Mouse (Mus musculus) G1E (cell line): ENCODE measurements around the gene Fbxo11. TPM values are rescaled to one million over a fixed set of nuclear protein-coding genes. Genes with fewer than 3 reads are reported as not detected.

ENCODE experiments used
- ATAC-seq: 2 replicates; pipeline ENCODE4 v1.8.0; 2016; ENCODE audit warnings: mild to moderate bottlenecking; ENCODE audit not compliant: insufficient number of reproducible peaks, poor library complexity, low FRiP score, severe bottlenecking; ENCODE audit errors: extremely low read depth
- DNase-seq: peaks from one replicate; pipeline ENCODE4 v3.0.0; 2012; ENCODE audit warnings: low spot score
- H3K27me3 ChIP-seq: 2 replicates; pipeline ENCODE4 v1.6.1; 2012; ENCODE audit warnings: mild to moderate bottlenecking, low read length, inconsistent platforms; ENCODE audit not compliant: insufficient read depth
- H3K36me3 ChIP-seq: replicated peaks from 2 replicates; pipeline ENCODE3; 2012; ENCODE audit warnings: mild to moderate bottlenecking, inconsistent platforms
- H3K4me1 ChIP-seq: 2 replicates; pipeline ENCODE4 v1.6.1; 2012; ENCODE audit warnings: low read depth, low read length, inconsistent platforms, mixed read lengths; ENCODE audit not compliant: insufficient read depth
- H3K4me3 ChIP-seq: 2 replicates; pipeline ENCODE4 v1.5.1; 2012; ENCODE audit warnings: low read depth, mild to moderate bottlenecking, inconsistent platforms, low read length, moderate library complexity, mixed read lengths
- H3K9me3 ChIP-seq: replicated peaks from 2 replicates; pipeline ENCODE4 v1.6.1; 2012; ENCODE audit warnings: inconsistent platforms
- CTCF ChIP-seq: IDR thresholded peaks from 2 replicates; pipeline ENCODE4 v1.5.1; 2012; ENCODE audit warnings: low read depth, low read length, inconsistent platforms, mixed read lengths
- GATA1 ChIP-seq: IDR thresholded peaks from 2 replicates; pipeline ENCODE4 v1.6.1; 2012; ENCODE audit warnings: borderline replicate concordance, low read length, inconsistent platforms, mixed read lengths
- GATA2 ChIP-seq: IDR thresholded peaks from 2 replicates; pipeline ENCODE4 v1.6.1; 2012; ENCODE audit warnings: low read depth, low read length, inconsistent platforms, borderline replicate concordance
- POLR2AphosphoS5 ChIP-seq: IDR thresholded peaks from 2 replicates; pipeline ENCODE4 v1.6.1; 2012; ENCODE audit warnings: low read depth, low read length, inconsistent platforms; ENCODE audit not compliant: insufficient replicate concordance
- TAL1 ChIP-seq: conservative IDR thresholded peaks from 2 replicates; pipeline ENCODE4 v1.6.1; 2012; ENCODE audit warnings: low read depth, low read length, inconsistent platforms, mixed read lengths
- polyA plus RNA-seq: library from polyadenylated mRNA; stranded (reverse); fragments of >175 nt; gene quantifications from 2 replicates; pipeline ENCODE4 v1.2.3, GENCODE M21; 2012
- total RNA-seq, 2 experiments: library from RNA; stranded (forward) in 1 of 2; stranded (reverse) in 1 of 2; fragments of 200-1000 nt in 1 of 2; fragments of >200 nt in 1 of 2; fragmentation: Nextera tagmentation in 1 of 2; gene quantifications; 2 replicates each; pipeline ENCODE4 v1.2.3; 2014 to 2017

Fbxo11 gene
- total RNA-seq (2014; fragmentation: Nextera tagmentation) (78.7 and 90.6 TPM in 2 replicates), total RNA-seq (2017) (25.8 and 26.6 TPM in 2 replicates), polyA plus RNA-seq (2.9 and 3.3 TPM in 2 replicates)

DNA sequence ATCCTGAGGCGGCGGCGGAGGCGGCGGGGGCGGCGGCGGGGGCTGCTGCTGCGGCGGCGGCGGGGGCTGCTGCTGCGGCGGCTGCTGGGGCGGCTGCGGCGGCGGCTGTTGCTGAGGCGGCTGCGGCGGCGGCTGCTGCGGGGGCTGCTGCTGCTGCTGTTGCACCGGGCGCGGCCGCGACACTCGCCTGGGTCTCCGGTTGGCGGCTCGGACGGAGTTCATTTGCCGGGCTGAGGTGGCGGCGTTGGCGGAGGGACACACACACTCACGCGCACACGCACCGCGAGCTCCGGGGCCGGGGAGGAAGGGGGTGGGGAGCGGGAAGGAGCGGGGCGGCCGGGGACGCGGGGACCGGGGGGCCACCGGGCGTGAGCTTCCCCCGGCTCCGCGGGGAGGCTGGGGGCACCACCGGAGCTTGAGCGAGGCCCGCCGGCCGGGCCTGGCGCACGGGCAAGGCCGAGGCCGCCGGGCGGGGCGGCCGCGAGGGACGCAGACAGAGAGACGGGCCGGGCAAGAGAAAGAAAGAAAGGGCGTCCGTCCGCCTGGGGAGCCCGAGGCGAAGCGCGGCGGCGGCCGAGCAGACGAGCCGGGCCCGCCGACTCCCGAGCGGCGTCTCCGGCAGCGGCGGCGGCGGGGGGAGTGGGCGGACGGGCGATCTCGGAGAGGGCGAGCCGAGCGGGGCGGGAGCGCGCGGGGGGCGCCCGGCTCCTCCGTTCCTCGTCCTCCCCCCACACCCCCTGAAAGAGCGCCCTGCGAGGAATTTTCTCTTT lies at the start of gene Fbxo11:
Gene Fbxo11, minus strand, starts transcription at position 261 of the 770 bp plus-strand sequence.
- H3K4me3 ChIP-seq = peak within 1 kb of the TSS; percentile 86
- H3K27me3 ChIP-seq = no peaks in the 10 kb centered on the region

GRCm38 (mm10) chr17:88113883-88114229 lies 48.8 kb upstream of the Fbxo11 start:
- DNase-seq (no peak), ATAC-seq (no peak)
- H3K9me3 ChIP-seq = no peaks in the 10 kb centered on the region
- H3K4me1 ChIP-seq = peaks cover 56% of the 10 kb centered on the region
- H3K4me3 ChIP-seq = no peak overlapping the region
- H3K27me3 ChIP-seq = 0 out of 2 replicates have a peak, but pooled peaks cover 2% of the 10 kb centered on the region
- H3K36me3 ChIP-seq = no peaks in the 10 kb centered on the region
- TF ChIP-seq GATA2 = no peak
- TF ChIP-seq POLR2AphosphoS5 = no peak
- TF ChIP-seq CTCF = no peak
- TF ChIP-seq GATA1 = no peak
- TF ChIP-seq TAL1 = no peak

More for the DNA sequence above, at the start of gene Fbxo11:
- ATAC-seq (no peak), DNase-seq (peak; percentile 45)
- Histone ChIP-seq H3K9me3 (no peaks in the 10 kb centered on the region; the same call in 1 of the 2 replicates), H3K36me3 (peaks cover 5% of the 10 kb centered on the region), H3K4me1 (peaks cover 21% of the 10 kb centered on the region)
- TF ChIP-seq CTCF = no peak
- TF ChIP-seq GATA1 = no peak
- TF ChIP-seq POLR2AphosphoS5 = no peak
- no peak for TF ChIP-seq TAL1
- no peak for TF ChIP-seq GATA2

DNA sequence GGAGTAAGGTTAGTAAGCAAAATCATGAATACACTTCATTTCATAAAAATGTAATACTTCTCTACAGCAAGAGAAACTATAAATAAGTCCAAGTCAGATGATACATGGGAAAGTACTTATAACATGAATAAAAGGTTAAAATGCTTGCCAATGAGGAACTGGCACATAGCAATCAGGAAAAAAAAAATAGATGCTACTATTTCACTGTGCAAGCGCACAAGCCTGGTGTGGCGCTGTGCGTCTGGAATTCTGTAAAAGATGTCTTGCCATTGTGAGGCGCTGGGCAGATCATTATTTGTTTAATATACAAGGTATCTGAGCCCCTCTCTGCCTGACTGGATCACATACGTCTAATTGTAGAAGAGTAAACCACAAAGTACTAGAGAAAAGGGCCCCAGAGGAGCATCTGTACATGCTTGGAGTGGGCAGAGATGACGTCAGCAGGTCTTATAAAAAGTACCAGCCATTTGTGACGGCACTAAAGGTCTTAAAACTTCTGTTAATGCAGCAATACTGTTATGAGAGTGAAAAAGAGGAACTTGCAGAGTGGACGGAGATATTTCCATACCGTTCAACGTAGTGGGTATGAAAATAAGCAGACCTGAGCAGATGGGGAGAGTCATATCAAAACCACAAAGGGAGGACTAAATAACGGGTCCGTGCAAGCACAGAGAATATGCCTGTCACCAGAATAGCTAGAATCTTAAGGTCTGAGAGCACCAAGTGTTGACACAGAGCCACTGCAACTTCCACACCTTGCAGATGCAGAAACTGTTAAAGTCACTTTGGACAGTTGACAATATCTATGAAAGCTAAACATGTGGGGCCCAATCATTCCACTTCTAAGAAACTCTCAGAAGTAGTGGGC lies 48.2 kb upstream of the Fbxo11 start:
- no peaks in the 10 kb centered on the region for H3K9me3 ChIP-seq
- no peak overlapping the region for H3K4me3 ChIP-seq
- H3K36me3 ChIP-seq = no peaks in the 10 kb centered on the region
- TF ChIP-seq POLR2AphosphoS5 = no peak
- TF ChIP-seq GATA1 = no peak
- TF ChIP-seq GATA2 = no peak
- TF ChIP-seq CTCF = no peak
- TF ChIP-seq TAL1 = no peak
- H3K27me3 ChIP-seq = 0 out of 2 replicates have a peak, but pooled peaks cover 2% of the 10 kb centered on the region
- DNase-seq (peak; percentile 50), ATAC-seq (peak; percentile 85)
- H3K4me1 ChIP-seq = peaks cover 54% of the 10 kb centered on the region

DNA sequence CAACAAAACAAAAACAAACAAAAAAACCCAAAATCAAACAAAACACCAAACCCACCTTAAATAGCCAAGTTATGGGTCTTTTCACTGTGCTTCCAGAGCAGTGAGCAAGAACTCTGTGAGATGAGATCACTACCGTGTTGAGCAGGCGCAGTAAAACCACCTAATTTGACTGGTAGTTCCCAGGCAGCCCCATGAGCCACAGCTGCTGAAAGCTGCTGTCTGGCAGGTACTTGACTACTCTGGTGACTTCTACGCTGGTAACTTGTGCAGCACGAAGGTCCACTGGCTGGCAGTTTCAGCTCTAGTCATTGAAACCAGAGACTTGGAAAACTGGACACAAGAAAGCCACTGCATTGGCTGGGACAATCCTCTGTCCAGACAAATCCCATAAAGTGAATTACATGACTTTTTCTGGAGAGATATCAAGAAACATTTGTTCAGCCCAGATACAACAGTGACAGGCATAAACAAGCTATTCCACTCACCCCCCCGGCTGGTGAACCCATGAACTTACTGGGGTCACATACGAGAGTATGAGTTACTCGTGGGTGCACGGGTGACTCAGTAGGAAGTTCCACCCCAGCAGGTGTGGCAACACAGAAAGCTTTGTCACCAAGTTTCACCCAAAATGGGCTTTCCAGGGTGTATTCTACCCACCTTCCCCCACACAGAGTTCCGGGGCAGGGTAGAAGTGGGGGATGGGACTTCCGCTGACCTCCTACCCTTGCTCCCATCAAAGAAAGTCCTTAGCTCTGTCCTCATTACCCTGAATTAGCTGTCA lies 47.0 kb upstream of the Fbxo11 start:
- no peaks in the 10 kb centered on the region for H3K36me3 ChIP-seq
- H3K27me3 ChIP-seq = peaks cover 4% of the 10 kb centered on the region; the same call in 1 of the 2 replicates
- DNase-seq = peak; percentile 12
- no peaks in the 10 kb centered on the region for H3K9me3 ChIP-seq
- no peak for TF ChIP-seq GATA2
- TF ChIP-seq TAL1 = no peak
- TF ChIP-seq CTCF = no peak
- no peak for TF ChIP-seq GATA1
- TF ChIP-seq POLR2AphosphoS5 = no peak
- peak; percentile 24; the same call in 1 of the 2 replicates for ATAC-seq
- no peak overlapping the region for H3K4me3 ChIP-seq
- H3K4me1 ChIP-seq = peaks cover 54% of the 10 kb centered on the region

- DNase-seq (no peak), ATAC-seq (no peak)
- TF ChIP-seq GATA1 = no peak
- TF ChIP-seq POLR2AphosphoS5 = no peak
- no peak for TF ChIP-seq CTCF
- no peak for TF ChIP-seq TAL1
- TF ChIP-seq GATA2 = no peak
- H3K4me1 ChIP-seq = peaks cover 52% of the 10 kb centered on the region
- H3K36me3 ChIP-seq = no peaks in the 10 kb centered on the region
- H3K27me3 ChIP-seq = peaks cover 4% of the 10 kb centered on the region; the same call in 1 of the 2 replicates
- H3K9me3 ChIP-seq = no peaks in the 10 kb centered on the region
- no peak overlapping the region for H3K4me3 ChIP-seq
Observed at GRCm38 (mm10) chr17:88111081-88111796, 46.1 kb upstream of the Fbxo11 start.
